Mouse (Mus musculus) layer of hippocampus, postnatal 10 days (tissue): ENCODE results near the gene Gng10. TPM values are rescaled to one million over a fixed set of nuclear protein-coding genes. Genes with fewer than 3 reads are reported as not detected.

Source experiments
- DNase-seq, 2 experiments: peaks; one replicate each; pipeline ENCODE4 v3.0.0; 2021; ENCODE audit warnings: low spot score in 2 of 2
- long read RNA-seq: library from polyadenylated mRNA; stranded (forward); transcript quantifications from one replicate; pipeline ENCODE4 v2.0.0, GENCODE M21; 2023
- total RNA-seq, 2 experiments: library from RNA; stranded (reverse); gene quantifications; 2 replicates each; pipeline ENCODE4 v1.2.3; 2021

Gng10 gene
- total RNA-seq: 100 to 1,000 TPM; 123 to 127 TPM
- long read RNA-seq, transcript Gng10-201 (3 exons, 1,192 nt): major isoform, 175 of 179 reads
- long read RNA-seq, partial matches to known transcripts: 0 of 179 reads
- long read RNA-seq, other reads (novel, unspliced or antisense): 4 of 179 reads

GRCm38 (mm10) chr4:59034918-59035785, at the start of gene Gng10:
Gng10 (plus strand) TSS chr4:59035088.
- peak; percentile 69 to 79 for DNase-seq

GRCm38 (mm10) chr4:58985157-58985648, 49.7 kb upstream of the Gng10 start:
- DNase-seq: peak; percentile 88 to 89

GRCm38 (mm10) chr4:58986540-58987190, 48.2 kb upstream of the Gng10 start, which contains the start of gene Ptgr1:
Ptgr1 (minus strand) TSS chr4:58987119.
- DNase-seq: peak; percentile 72 to 85

GRCm38 (mm10) chr4:58989303-58989898, 45.5 kb upstream of the Gng10 start:
- no peak for DNase-seq

DNA sequence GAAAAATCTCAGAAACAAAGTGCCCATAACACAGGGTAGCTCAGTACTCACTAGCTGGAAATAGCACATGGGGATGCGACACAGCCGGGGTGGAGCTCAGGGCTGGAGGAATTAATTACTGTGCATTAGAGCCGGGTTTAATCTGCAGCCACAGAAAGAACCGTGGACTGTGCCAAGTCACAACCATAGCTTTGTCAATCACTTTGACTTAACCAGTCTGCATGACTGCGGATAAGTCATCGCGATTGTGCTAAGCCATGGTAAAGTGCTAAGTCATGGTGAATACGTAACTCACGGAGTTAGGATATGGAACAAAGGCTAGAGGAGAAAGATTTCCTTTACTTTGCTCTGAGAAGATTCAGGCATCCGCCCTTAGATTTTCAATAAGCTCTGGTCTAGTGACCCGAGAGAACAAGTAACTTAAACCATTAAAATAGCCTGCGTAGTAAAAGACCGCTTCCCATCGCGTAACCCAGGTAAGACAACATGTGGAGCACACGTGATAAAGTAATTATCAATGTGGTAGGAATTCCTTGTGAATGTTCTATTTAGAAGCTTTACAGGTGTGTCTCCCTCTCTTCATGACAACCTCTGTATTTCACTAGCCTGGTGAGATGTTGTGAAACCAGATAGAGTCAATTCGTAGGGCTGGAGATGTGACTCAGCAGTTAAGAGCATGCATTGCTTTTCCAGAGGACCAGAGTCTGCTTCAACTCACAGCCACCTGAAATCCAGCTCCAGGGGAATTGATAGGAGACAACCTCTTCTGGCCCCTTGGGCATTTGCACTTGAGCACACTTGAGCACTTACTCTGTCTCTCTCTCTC, 44.1 kb upstream of the Gng10 start:
- DNase-seq: no peak

GRCm38 (mm10) chr4:58992195-58992594, 42.7 kb upstream of the Gng10 start:
- no peak for DNase-seq

DNA sequence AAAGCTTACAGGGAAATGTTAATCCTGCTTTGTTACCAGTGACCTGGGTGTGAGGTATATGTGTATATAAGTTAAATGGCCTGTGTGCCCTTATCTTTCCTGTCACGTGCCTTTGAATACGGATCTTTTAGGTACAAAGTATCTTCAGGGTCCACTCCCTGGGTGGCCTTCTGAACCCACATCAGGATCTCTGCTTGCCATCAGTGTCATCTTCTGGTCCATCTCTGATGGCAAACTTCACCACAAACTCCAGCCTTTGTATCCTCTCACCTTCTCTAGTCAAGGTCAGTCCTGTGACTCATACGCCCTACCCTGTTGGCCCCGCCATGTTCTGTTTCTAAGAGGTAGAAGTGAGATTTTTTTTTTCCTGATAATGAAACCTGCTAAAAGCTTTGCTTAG, 40.1 kb upstream of the Gng10 start, which contains the start of gene Dnajc25:
Dnajc25 (plus strand) TSS at position 301 of the 400 bp plus-strand sequence.
- no peak for DNase-seq

- no peak for DNase-seq
These were observed 39.6 kb upstream of the Gng10 start for GRCm38 (mm10) chr4:58995251-58995693.

GRCm38 (mm10) chr4:58997081-58997480, 37.8 kb upstream of the Gng10 start:
- no peak for DNase-seq

DNA sequence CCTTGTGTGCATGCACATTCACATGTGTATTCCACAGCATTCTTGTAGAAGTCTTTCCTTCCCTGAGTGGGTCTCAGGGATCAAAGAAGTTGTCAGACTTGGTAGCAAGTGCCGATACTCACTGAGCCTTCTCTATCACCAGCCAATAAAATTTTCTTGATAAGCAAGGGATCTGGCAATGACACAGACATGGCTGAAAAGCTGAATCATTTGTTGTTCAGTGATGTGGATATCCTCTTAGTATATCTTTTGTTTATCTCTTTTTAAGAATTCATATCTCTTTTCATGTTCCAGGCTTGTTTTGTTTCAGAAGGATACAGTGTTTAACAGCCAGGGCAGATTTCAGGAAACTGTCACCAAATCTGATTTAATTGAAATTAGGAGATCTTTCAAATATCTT, 36.2 kb upstream of the Gng10 start:
- DNase-seq: no peak

GRCm38 (mm10) chr4:58999686-59000085, 35.2 kb upstream of the Gng10 start:
- DNase-seq: peak; percentile 80 to 81

DNA sequence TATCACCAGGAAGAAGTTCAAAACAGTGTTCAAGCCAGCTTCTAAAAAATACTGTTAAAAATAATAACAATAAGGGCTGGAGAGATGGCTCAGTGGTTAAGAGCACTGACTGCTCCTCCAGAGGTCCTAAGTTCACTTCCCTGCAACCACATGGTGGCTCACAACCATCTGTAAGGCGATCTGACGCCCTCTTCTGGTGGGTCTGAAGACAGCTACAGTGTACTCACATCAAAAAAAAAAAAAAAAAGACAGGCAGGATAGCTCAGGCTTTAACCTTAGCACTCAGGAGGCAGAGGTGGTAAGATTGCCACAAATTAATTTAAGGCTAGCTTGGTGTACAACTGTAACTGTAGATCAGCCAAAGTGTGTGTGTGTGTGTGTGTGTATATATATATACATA, 34.3 kb upstream of the Gng10 start:
- DNase-seq: no peak

- peak; percentile 86 to 92 for DNase-seq
These were observed 31.7 kb upstream of the Gng10 start, which contains the start of gene Gm20503 for GRCm38 (mm10) chr4:59002948-59003805. Gm20503 (plus strand) TSS chr4:59003210.

DNA sequence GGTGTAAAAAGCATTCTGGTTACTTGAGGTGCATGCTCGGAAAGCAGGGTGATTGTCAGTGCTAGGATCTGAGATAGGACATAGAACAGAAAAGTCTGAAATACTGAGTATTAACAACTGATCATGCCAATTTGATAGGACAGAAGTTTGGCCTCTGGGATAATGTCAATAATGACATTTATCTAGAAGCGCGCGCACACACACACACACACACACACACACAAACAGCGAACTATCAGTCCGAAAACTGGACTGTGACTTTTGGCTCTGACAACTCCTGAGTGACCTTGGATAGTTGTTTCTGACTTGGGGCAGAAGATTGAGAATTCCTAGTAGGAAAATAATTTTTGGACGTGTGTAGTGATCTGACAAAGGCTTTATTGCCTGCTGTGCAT, 31.1 kb upstream of the Gng10 start:
- no peak for DNase-seq

DNA sequence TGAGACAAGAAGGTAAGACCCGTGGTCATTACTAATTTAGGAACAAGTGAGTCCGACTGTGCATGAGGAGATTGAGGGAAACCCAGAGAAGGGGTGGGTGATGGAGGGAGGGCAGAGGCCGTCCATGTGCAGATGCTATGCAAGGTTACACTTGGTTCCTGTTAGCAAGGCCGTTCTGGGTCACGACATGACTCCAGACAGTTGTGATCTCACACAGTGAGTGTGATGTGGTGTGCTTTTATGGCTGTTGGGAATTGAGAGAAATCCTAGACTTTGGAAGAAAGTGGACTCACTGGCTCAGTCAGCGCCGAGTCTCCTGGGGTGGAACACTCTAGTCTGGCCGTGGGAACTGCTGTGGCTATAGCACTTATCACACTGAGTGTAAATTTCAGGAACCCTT, 28.7 kb upstream of the Gng10 start:
- no peak for DNase-seq

- DNase-seq: no peak
These were observed 27.9 kb upstream of the Gng10 start for GRCm38 (mm10) chr4:59007016-59007415.

DNA sequence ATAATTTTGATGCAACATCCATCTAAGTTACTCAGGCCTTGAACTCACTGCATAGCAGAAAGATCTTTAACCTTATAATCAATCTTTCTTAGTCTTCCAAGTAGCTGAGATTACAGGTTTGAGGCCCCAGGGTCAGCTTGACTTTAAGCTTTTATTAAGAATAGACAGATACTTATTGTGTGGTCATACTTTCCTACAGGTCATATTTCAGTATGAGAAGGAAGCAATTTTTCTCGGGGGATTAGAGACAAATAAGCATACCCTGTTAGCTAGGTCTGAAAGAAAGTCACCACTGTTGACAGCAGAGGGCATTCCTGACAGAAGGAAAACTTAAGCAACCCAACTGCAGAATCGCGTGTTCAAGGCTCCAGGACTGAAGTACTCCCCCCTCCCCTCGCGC, 26.9 kb upstream of the Gng10 start:
- no peak for DNase-seq

GRCm38 (mm10) chr4:59009186-59009585, 25.7 kb upstream of the Gng10 start:
- no peak for DNase-seq

GRCm38 (mm10) chr4:59009696-59010095, 25.2 kb upstream of the Gng10 start:
- no peak for DNase-seq
